Mouse (Mus musculus): ENCODE measurements around the gene Hmcn2. TPM values are rescaled to one million over a fixed set of nuclear protein-coding genes. Genes with fewer than 3 reads are reported as not detected.

The Hmcn2 gene
- total and polyA plus RNA-seq, 2 experiments from 2014 or later: 0.54 to 0.68 TPM

- 0 out of 2 replicates have a peak, but pooled peaks cover 26% of the 10 kb centered on the region for H3K27me3 ChIP-seq (ENCODE audit: insufficient read depth, low read length)
- peak; percentile 62 for DNase-seq (ENCODE audit: low spot score)
- no peak overlapping the region for H3K4me2 ChIP-seq (ENCODE audit: low read depth, low read length)
- ATAC-seq: no peak
- H3K4me3 ChIP-seq (ENCODE audit: low read length): no peak overlapping the region
- TF ChIP-seq CTCF (IDR thresholded peaks at IDR 0.05; ENCODE audit: low read depth): no peak
- no peaks in the 10 kb centered on the region for H3K9me3 ChIP-seq (ENCODE audit: low read length)
- no peaks in the 10 kb centered on the region for H3K36me3 ChIP-seq (ENCODE audit: insufficient read depth, low read length)
- H3K9ac ChIP-seq (replicated peaks; ENCODE audit: low read length): no peak overlapping the region
- H3K27ac ChIP-seq: no peak overlapping the region
- WGBS: 21% methylated on average over 21 of the region's 21 CpGs
- 0 out of 2 replicates have a peak, but pooled peaks cover 21% of the 10 kb centered on the region for H3K4me1 ChIP-seq (ENCODE audit: insufficient read depth, low read length)
These were observed 185.4 kb downstream of the Hmcn2 start for GRCm38 (mm10) chr2:31499327-31500291.

GRCm38 (mm10) chr2:31500292-31501204 is 186.3 kb downstream of the Hmcn2 start:
- ATAC-seq (no peak), DNase-seq (ENCODE audit: low spot score) (peak; percentile 57)
- Histone ChIP-seq H3K36me3 (ENCODE audit: insufficient read depth, low read length) (no peaks in the 10 kb centered on the region), H3K27me3 (ENCODE audit: insufficient read depth, low read length) (0 out of 2 replicates have a peak, but pooled peaks cover 26% of the 10 kb centered on the region), H3K4me2 (ENCODE audit: low read depth, low read length) (no peak overlapping the region), H3K4me1 (ENCODE audit: insufficient read depth, low read length) (0 out of 2 replicates have a peak, but pooled peaks cover 16% of the 10 kb centered on the region), H3K9me3 (ENCODE audit: low read length) (no peaks in the 10 kb centered on the region), H3K4me3 (ENCODE audit: low read length) (no peak overlapping the region), H3K27ac (no peak overlapping the region), H3K9ac (replicated peaks; ENCODE audit: low read length) (no peak overlapping the region)
- 47% methylated on average over 24 of the region's 24 CpGs for WGBS
- TF ChIP-seq CTCF (IDR thresholded peaks at IDR 0.05; ENCODE audit: low read depth): no peak

- Histone ChIP-seq H3K9me3 (ENCODE audit: low read length) (no peaks in the 10 kb centered on the region), H3K27ac (no peak overlapping the region), H3K9ac (replicated peaks; ENCODE audit: low read length) (no peak overlapping the region), H3K4me3 (ENCODE audit: low read length) (no peak overlapping the region), H3K4me1 (ENCODE audit: insufficient read depth, low read length) (0 out of 2 replicates have a peak, but pooled peaks cover 13% of the 10 kb centered on the region), H3K27me3 (ENCODE audit: insufficient read depth, low read length) (0 out of 2 replicates have a peak, but pooled peaks cover 26% of the 10 kb centered on the region), H3K36me3 (ENCODE audit: insufficient read depth, low read length) (no peaks in the 10 kb centered on the region), H3K4me2 (ENCODE audit: low read depth, low read length) (no peak overlapping the region)
- peak; percentile 36; the same call in 1 of the 2 replicates for ATAC-seq
- peak; percentile 80 for DNase-seq (ENCODE audit: low spot score)
- peak; percentile 49 for TF ChIP-seq CTCF (IDR thresholded peaks at IDR 0.05; ENCODE audit: low read depth)
- WGBS: 37% methylated on average over 20 of the region's 20 CpGs
These were observed 187.4 kb downstream of the Hmcn2 start for GRCm38 (mm10) chr2:31501448-31502130.

- Histone ChIP-seq H3K4me1 (ENCODE audit: insufficient read depth, low read length) (0 out of 2 replicates have a peak, but pooled peaks cover 13% of the 10 kb centered on the region), H3K4me3 (ENCODE audit: low read length) (no peak overlapping the region), H3K9me3 (ENCODE audit: low read length) (no peaks in the 10 kb centered on the region), H3K9ac (replicated peaks; ENCODE audit: low read length) (no peak overlapping the region), H3K4me2 (ENCODE audit: low read depth, low read length) (no peak overlapping the region), H3K27ac (no peak overlapping the region), H3K36me3 (ENCODE audit: insufficient read depth, low read length) (no peaks in the 10 kb centered on the region), H3K27me3 (ENCODE audit: insufficient read depth, low read length) (0 out of 2 replicates have a peak, but pooled peaks cover 26% of the 10 kb centered on the region)
- ATAC-seq (no peak), DNase-seq (ENCODE audit: low spot score) (no peak)
- TF ChIP-seq CTCF (IDR thresholded peaks at IDR 0.05; ENCODE audit: low read depth): no peak
- 52% methylated on average over 15 of the region's 15 CpGs for WGBS
These were observed 188.7 kb downstream of the Hmcn2 start for GRCm38 (mm10) chr2:31502616-31503522.

GRCm38 (mm10) chr2:31505472-31505871 is 191.3 kb downstream of the Hmcn2 start:
- no peaks in the 10 kb centered on the region for H3K36me3 ChIP-seq (ENCODE audit: insufficient read depth, low read length)
- no peak overlapping the region for H3K4me2 ChIP-seq (ENCODE audit: low read depth, low read length)
- H3K9me3 ChIP-seq (ENCODE audit: low read length): no peaks in the 10 kb centered on the region
- WGBS: 38% methylated on average over 11 of the region's 11 CpGs
- H3K27me3 ChIP-seq (ENCODE audit: insufficient read depth, low read length): 0 out of 2 replicates have a peak, but pooled peaks cover 18% of the 10 kb centered on the region
- TF ChIP-seq CTCF (IDR thresholded peaks at IDR 0.05; ENCODE audit: low read depth): no peak
- no peak overlapping the region for H3K9ac ChIP-seq (replicated peaks; ENCODE audit: low read length)
- no peak overlapping the region for H3K27ac ChIP-seq
- DNase-seq (ENCODE audit: low spot score) (no peak), ATAC-seq (no peak)
- 0 out of 2 replicates have a peak, but pooled peaks cover 2% of the 10 kb centered on the region for H3K4me1 ChIP-seq (ENCODE audit: insufficient read depth, low read length)
- H3K4me3 ChIP-seq (ENCODE audit: low read length): no peak overlapping the region

Data from hindbrain, postnatal 0 days (tissue).